Mouse (Mus musculus) lung, postnatal 14 days (tissue): ENCODE measurements around the gene Lrmp.
"Not testable (repeated sequence)": the region's sequence is repeated elsewhere in the genome, so short reads cannot be mapped to it uniquely, and the experiment has no call there.

Source experiments
- DNase-seq: peaks from one replicate; pipeline ENCODE4 v3.0.0; 2021

Gene Lrmp

GRCm38 (mm10) chr6:145105439-145105838, 10.0 kb upstream of the Lrmp start:
- no peak for DNase-seq

GRCm38 (mm10) chr6:145106163-145106842, 9.2 kb upstream of the Lrmp start:
- DNase-seq, result no peak

- no peak for DNase-seq
Observed at GRCm38 (mm10) chr6:145110786-145111185, 4.7 kb upstream of the Lrmp start.

GRCm38 (mm10) chr6:145112865-145113264, 2.6 kb upstream of the Lrmp start:
- DNase-seq, result no peak

GRCm38 (mm10) chr6:145114561-145114960, 892 bp upstream of the Lrmp start:
- no peak for DNase-seq

- DNase-seq, result no peak
Observed at GRCm38 (mm10) chr6:145116098-145116672, 732 bp downstream of the Lrmp start.

- DNase-seq, result no peak
Observed at GRCm38 (mm10) chr6:145120086-145120485, 4.6 kb downstream of the Lrmp start.

- DNase-seq, result no peak
Observed at GRCm38 (mm10) chr6:145120787-145121589, 5.5 kb downstream of the Lrmp start.

GRCm38 (mm10) chr6:145121590-145122420, 6.4 kb downstream of the Lrmp start:
- peak; percentile 16 for DNase-seq

GRCm38 (mm10) chr6:145122423-145123059, 7.1 kb downstream of the Lrmp start:
- DNase-seq, result no peak

- DNase-seq, result no peak
Observed at GRCm38 (mm10) chr6:145123136-145124060, 7.9 kb downstream of the Lrmp start.

GRCm38 (mm10) chr6:145124621-145125020, 9.2 kb downstream of the Lrmp start:
- DNase-seq, result no peak

GRCm38 (mm10) chr6:145125591-145126113, 10.2 kb downstream of the Lrmp start:
- no peak for DNase-seq

GRCm38 (mm10) chr6:145127652-145128051, 12.2 kb downstream of the Lrmp start:
- no peak for DNase-seq

GRCm38 (mm10) chr6:145129563-145129962, 14.1 kb downstream of the Lrmp start:
- no peak for DNase-seq

GRCm38 (mm10) chr6:145131991-145132390, 16.5 kb downstream of the Lrmp start:
- no peak for DNase-seq

GRCm38 (mm10) chr6:145132969-145133368, 17.5 kb downstream of the Lrmp start:
- not testable (repeated sequence) for DNase-seq

- no peak for DNase-seq
Observed at GRCm38 (mm10) chr6:145135295-145135694, 19.8 kb downstream of the Lrmp start.

- DNase-seq, result no peak
Observed at GRCm38 (mm10) chr6:145135804-145136203, 20.4 kb downstream of the Lrmp start.

- no peak for DNase-seq
Observed at GRCm38 (mm10) chr6:145136831-145137230, 21.4 kb downstream of the Lrmp start.

- no peak for DNase-seq
Observed at GRCm38 (mm10) chr6:145139236-145139635, 23.8 kb downstream of the Lrmp start.
